Mouse (Mus musculus) spleen, adult 12 weeks (tissue): Measurements from ENCODE around the gene Ncoa5.

ENCODE experiments used
- DNase-seq: peaks from one replicate; pipeline ENCODE4 v3.0.0; 2022; ENCODE audit warnings: low spot score

The Ncoa5 gene

GRCm38 (mm10) chr2:164956195-164956594 lies 78.5 kb downstream of the Ncoa5 start:
- no peak for DNase-seq

GRCm38 (mm10) chr2:164955725-164956124 lies 78.9 kb downstream of the Ncoa5 start:
- no peak for DNase-seq

- peak; percentile 58 for DNase-seq
Measured at GRCm38 (mm10) chr2:164953224-164953623, 81.4 kb downstream of the Ncoa5 start.

GRCm38 (mm10) chr2:164952448-164952847 lies 82.2 kb downstream of the Ncoa5 start:
- no peak for DNase-seq

GRCm38 (mm10) chr2:164951745-164952144 lies 82.9 kb downstream of the Ncoa5 start:
- DNase-seq = no peak

- no peak for DNase-seq
Measured at GRCm38 (mm10) chr2:164950501-164950900, 84.2 kb downstream of the Ncoa5 start.
